Mouse (Mus musculus): ENCODE data around the gene Itprid2. TPM values are rescaled to one million over a fixed set of nuclear protein-coding genes. Genes with fewer than 3 reads are reported as not detected.
A peak's percentile ranks its signal among the peaks of the same experiment; 100 is the strongest.

The Itprid2 gene
- polyA plus RNA-seq, 1 experiment from 2014 or later, result 5.9 TPM

- no peaks in the 10 kb centered on the region for H3K9me3 ChIP-seq (replicated peaks)
- ATAC-seq (ENCODE audit: low FRiP score), result no peak
- H3K27ac ChIP-seq (replicated peaks), result no peak overlapping the region
- H3K4me2 ChIP-seq, result no peak overlapping the region
- H3K36me3 ChIP-seq, result no peaks in the 10 kb centered on the region
- no peak overlapping the region for H3K4me3 ChIP-seq (replicated peaks)
- H3K27me3 ChIP-seq (replicated peaks), result no peaks in the 10 kb centered on the region
- 91% methylated on average over 4 of the region's 4 CpGs for WGBS
- no peaks in the 10 kb centered on the region for H3K4me1 ChIP-seq
- H3K9ac ChIP-seq (replicated peaks), result no peak overlapping the region
These were observed 46.5 kb downstream of the Itprid2 start for GRCm38 (mm10) chr2:79681672-79682071.

DNA sequence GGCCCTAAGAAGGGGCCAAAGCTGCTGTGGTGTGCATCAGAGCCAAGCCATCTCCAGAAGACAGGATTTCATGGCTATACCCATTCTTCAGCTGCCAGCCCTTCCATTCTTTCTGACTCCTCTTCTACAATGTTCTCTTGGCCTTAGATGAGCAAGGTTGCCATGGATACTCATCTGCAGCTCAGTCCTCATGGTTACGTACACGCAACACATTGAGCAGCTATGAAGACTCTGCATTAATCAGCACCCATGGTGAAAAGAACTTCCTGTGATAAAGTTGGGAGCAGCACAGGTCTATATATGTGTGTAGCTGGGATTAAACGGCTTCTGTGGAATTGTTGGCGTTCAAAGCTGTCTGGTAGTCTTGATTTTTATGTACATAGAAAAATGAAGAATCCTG, 48.1 kb downstream of the Itprid2 start:
- no peak overlapping the region for H3K27ac ChIP-seq (replicated peaks)
- H3K9me3 ChIP-seq (replicated peaks), result no peaks in the 10 kb centered on the region
- H3K27me3 ChIP-seq (replicated peaks), result no peaks in the 10 kb centered on the region
- no peaks in the 10 kb centered on the region for H3K36me3 ChIP-seq
- no peak overlapping the region for H3K9ac ChIP-seq (replicated peaks)
- H3K4me3 ChIP-seq (replicated peaks), result no peak overlapping the region
- H3K4me1 ChIP-seq, result no peaks in the 10 kb centered on the region
- 81% methylated on average over 4 of the region's 4 CpGs for WGBS
- ATAC-seq (ENCODE audit: low FRiP score), result no peak; the same call in 1 of the 2 replicates
- H3K4me2 ChIP-seq, result no peak overlapping the region

DNA sequence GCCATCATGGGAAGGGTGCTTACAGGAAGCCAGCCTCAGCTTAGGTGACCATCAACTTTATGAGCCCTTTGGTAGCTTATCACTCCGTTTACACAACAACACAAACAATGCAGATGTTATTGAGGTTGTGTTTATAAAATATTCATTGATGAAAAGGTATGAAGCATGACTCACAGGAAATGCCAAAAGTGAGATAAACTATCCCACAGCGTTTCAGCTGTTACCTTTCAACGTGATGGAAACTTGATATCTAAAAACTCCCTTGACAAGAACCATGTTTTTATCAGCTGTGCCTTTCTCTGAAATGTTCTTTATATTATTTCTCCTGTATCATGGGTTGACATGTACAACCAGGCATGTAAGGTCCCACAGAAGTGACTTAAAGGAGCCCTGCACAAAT, 55.7 kb downstream of the Itprid2 start:
- no peak overlapping the region for H3K4me3 ChIP-seq (replicated peaks)
- H3K9ac ChIP-seq (replicated peaks), result no peak overlapping the region
- WGBS, result 81% methylated on average over 3 of the region's 3 CpGs
- no peak overlapping the region for H3K4me2 ChIP-seq
- H3K27me3 ChIP-seq (replicated peaks), result no peaks in the 10 kb centered on the region
- no peak overlapping the region for H3K27ac ChIP-seq (replicated peaks)
- no peaks in the 10 kb centered on the region for H3K4me1 ChIP-seq
- H3K9me3 ChIP-seq (replicated peaks), result no peaks in the 10 kb centered on the region
- H3K36me3 ChIP-seq, result no peaks in the 10 kb centered on the region
- no peak for ATAC-seq (ENCODE audit: low FRiP score)

GRCm38 (mm10) chr2:79695190-79695589, 60.0 kb downstream of the Itprid2 start:
- no peaks in the 10 kb centered on the region for H3K36me3 ChIP-seq
- H3K4me1 ChIP-seq, result no peaks in the 10 kb centered on the region
- H3K27ac ChIP-seq (replicated peaks), result no peak overlapping the region
- WGBS, result 75% methylated on average over 4 of the region's 4 CpGs
- no peaks in the 10 kb centered on the region for H3K9me3 ChIP-seq (replicated peaks)
- no peak overlapping the region for H3K9ac ChIP-seq (replicated peaks)
- H3K27me3 ChIP-seq (replicated peaks), result no peaks in the 10 kb centered on the region
- no peak for ATAC-seq (ENCODE audit: low FRiP score)
- no peak overlapping the region for H3K4me2 ChIP-seq
- H3K4me3 ChIP-seq (replicated peaks), result no peak overlapping the region

DNA sequence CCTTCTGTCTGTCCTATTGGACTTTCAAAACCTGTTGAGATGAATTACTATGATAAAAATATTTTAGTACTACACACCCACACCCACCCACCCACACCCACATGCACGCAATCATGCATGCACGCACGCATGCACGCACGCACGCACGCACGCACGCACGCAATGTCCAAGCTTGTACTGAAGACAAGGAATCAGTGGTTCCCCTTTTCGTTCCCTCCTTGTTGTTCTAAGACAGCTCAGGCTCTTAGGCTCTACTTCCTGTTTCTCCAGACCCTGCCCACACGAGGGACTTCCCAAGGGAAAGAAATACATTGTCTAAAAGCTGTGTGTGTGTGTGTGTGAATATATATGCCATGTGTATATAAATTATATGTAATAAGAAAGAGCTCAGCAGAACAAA, 60.8 kb downstream of the Itprid2 start:
- H3K4me1 ChIP-seq, result no peaks in the 10 kb centered on the region
- 94% methylated on average over 12 of the region's 12 CpGs for WGBS

DNA sequence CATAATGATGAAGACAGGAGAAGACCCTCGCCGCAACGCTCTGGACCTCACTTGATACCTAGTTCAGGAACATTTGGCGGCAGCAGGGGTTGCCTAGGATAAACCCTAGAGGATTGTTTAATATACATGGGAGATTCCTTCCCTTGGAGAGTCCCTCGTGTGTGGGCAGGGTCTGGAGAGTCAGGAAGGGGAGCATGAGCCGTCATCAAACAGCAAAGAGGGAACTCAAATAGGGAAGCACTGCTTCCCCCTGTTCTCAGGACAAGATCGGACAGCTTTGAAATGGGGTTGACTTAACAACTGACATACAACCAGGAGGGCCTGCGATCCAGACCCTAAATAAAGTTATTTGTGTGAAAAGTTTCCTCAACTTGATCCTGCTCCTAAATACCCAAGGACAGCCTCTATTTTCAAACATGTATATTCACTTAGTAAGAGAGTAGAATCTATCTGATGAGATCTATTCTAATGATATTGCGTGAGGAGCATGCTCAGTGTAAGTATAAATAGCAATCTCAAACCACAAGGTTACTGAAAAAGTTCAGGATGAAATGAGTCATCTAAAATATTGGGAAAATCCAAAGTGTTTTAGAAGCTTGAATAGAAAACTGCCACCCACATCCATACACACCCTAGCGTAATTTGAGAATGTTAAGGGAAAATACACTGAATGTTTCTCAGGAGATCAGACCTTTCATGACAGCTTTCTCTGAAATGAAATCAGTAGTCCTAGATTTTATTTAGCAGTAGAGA, 61.5 kb downstream of the Itprid2 start:
- H3K9ac ChIP-seq (replicated peaks), result no peak overlapping the region
- H3K4me1 ChIP-seq, result no peaks in the 10 kb centered on the region
- no peak overlapping the region for H3K4me3 ChIP-seq (replicated peaks)
- no peaks in the 10 kb centered on the region for H3K27me3 ChIP-seq (replicated peaks)
- ATAC-seq (ENCODE audit: low FRiP score), result no peak
- no peak overlapping the region for H3K27ac ChIP-seq (replicated peaks)
- H3K4me2 ChIP-seq, result no peak overlapping the region
- no peaks in the 10 kb centered on the region for H3K9me3 ChIP-seq (replicated peaks)
- H3K36me3 ChIP-seq, result no peaks in the 10 kb centered on the region
- 89% methylated on average over 10 of the region's 10 CpGs for WGBS

More for the DNA sequence above, 60.8 kb downstream of the Itprid2 start:
- H3K9ac ChIP-seq (replicated peaks), result no peak overlapping the region
- no peak overlapping the region for H3K27ac ChIP-seq (replicated peaks)
- H3K9me3 ChIP-seq (replicated peaks), result no peaks in the 10 kb centered on the region
- ATAC-seq (ENCODE audit: low FRiP score), result no peak
- H3K27me3 ChIP-seq (replicated peaks), result no peaks in the 10 kb centered on the region
- H3K4me3 ChIP-seq (replicated peaks), result no peak overlapping the region
- no peak overlapping the region for H3K4me2 ChIP-seq
- no peaks in the 10 kb centered on the region for H3K36me3 ChIP-seq

GRCm38 (mm10) chr2:79698166-79698565, 63.0 kb downstream of the Itprid2 start:
- WGBS, result 79% methylated on average over 2 of the region's 2 CpGs
- Histone ChIP-seq H3K9ac (replicated peaks) (no peak overlapping the region), H3K36me3 (no peaks in the 10 kb centered on the region), H3K27me3 (replicated peaks) (no peaks in the 10 kb centered on the region), H3K4me3 (replicated peaks) (no peak overlapping the region), H3K27ac (replicated peaks) (no peak overlapping the region), H3K4me1 (no peaks in the 10 kb centered on the region), H3K9me3 (replicated peaks) (no peaks in the 10 kb centered on the region), H3K4me2 (no peak overlapping the region)
- ATAC-seq (ENCODE audit: low FRiP score), result no peak

- no peak overlapping the region for H3K27ac ChIP-seq (replicated peaks)
- H3K27me3 ChIP-seq (replicated peaks), result no peaks in the 10 kb centered on the region
- H3K9me3 ChIP-seq (replicated peaks), result no peaks in the 10 kb centered on the region
- H3K4me1 ChIP-seq, result no peaks in the 10 kb centered on the region
- no peak overlapping the region for H3K9ac ChIP-seq (replicated peaks)
- no peak overlapping the region for H3K4me3 ChIP-seq (replicated peaks)
- no peak for ATAC-seq (ENCODE audit: low FRiP score)
- no peak overlapping the region for H3K4me2 ChIP-seq
- no peaks in the 10 kb centered on the region for H3K36me3 ChIP-seq
- WGBS, result 83% methylated on average over 2 of the region's 2 CpGs
These were observed 69.6 kb downstream of the Itprid2 start for GRCm38 (mm10) chr2:79704773-79705172.

GRCm38 (mm10) chr2:79707575-79707974, 72.4 kb downstream of the Itprid2 start, which contains the start of gene Ppp1r1c:
TSS of gene Ppp1r1c (plus strand) at chr2:79707780.
- ATAC-seq (ENCODE audit: low FRiP score), result peak; percentile 68; the same call in 1 of the 2 replicates
- no peaks in the 10 kb centered on the region for H3K27me3 ChIP-seq (replicated peaks)
- no peak within 1 kb of the TSS; the same call in 1 of the 2 replicates for H3K27ac ChIP-seq (replicated peaks)
- 76% methylated on average over 6 of the region's 6 CpGs for WGBS
- no peak within 1 kb of the TSS for H3K4me3 ChIP-seq (replicated peaks)
- H3K36me3 ChIP-seq, result no peaks in the 10 kb centered on the region
- H3K9ac ChIP-seq (replicated peaks), result no peak within 1 kb of the TSS
- H3K4me2 ChIP-seq, result peak within 1 kb of the TSS; percentile 20; the same call in 1 of the 2 replicates
- H3K4me1 ChIP-seq, result no peaks in the 10 kb centered on the region
- no peaks in the 10 kb centered on the region for H3K9me3 ChIP-seq (replicated peaks)

GRCm38 (mm10) chr2:79713662-79714091, 78.5 kb downstream of the Itprid2 start:
- no peak for ATAC-seq (ENCODE audit: low FRiP score)
- 83% methylated on average over 3 of the region's 3 CpGs for WGBS
- Histone ChIP-seq H3K4me1 (no peaks in the 10 kb centered on the region), H3K4me3 (replicated peaks) (no peak overlapping the region), H3K27ac (replicated peaks) (no peak overlapping the region), H3K4me2 (no peak overlapping the region), H3K36me3 (no peaks in the 10 kb centered on the region), H3K27me3 (replicated peaks) (no peaks in the 10 kb centered on the region), H3K9me3 (replicated peaks) (no peaks in the 10 kb centered on the region), H3K9ac (replicated peaks) (no peak overlapping the region)

GRCm38 (mm10) chr2:79714745-79715144, 79.6 kb downstream of the Itprid2 start:
- Histone ChIP-seq H3K27ac (replicated peaks) (no peak overlapping the region), H3K9ac (replicated peaks) (no peak overlapping the region), H3K4me2 (no peak overlapping the region), H3K27me3 (replicated peaks) (no peaks in the 10 kb centered on the region), H3K9me3 (replicated peaks) (no peaks in the 10 kb centered on the region), H3K36me3 (no peaks in the 10 kb centered on the region), H3K4me1 (no peaks in the 10 kb centered on the region), H3K4me3 (replicated peaks) (no peak overlapping the region)
- no peak for ATAC-seq (ENCODE audit: low FRiP score)
- 73% methylated on average over 6 of the region's 6 CpGs for WGBS

DNA sequence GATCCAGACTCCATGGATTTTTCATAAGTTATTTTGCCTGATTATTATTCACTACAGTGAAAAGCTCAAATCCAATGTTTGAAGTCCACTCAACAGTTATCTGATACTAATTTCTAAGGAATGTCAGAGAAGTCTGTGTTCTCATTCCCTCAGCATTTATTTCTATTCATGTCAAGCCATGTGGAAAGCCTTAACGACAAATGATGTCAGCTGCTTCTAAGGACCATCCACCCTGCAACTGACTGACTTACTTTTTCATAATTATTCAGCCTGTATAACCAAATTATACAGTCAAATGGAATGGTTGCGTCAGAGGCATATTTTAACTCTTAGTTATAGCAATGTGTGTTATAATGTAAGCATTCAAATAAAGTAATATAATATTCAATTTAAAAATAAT, 80.8 kb downstream of the Itprid2 start:
- no peak overlapping the region for H3K4me3 ChIP-seq (replicated peaks)
- no peak for ATAC-seq (ENCODE audit: low FRiP score)
- 53% methylated on average over 2 of the region's 2 CpGs for WGBS

More for the DNA sequence above, 80.8 kb downstream of the Itprid2 start:
- no peak overlapping the region for H3K27ac ChIP-seq (replicated peaks)
- no peaks in the 10 kb centered on the region for H3K4me1 ChIP-seq
- H3K9ac ChIP-seq (replicated peaks), result no peak overlapping the region
- H3K27me3 ChIP-seq (replicated peaks), result no peaks in the 10 kb centered on the region
- no peak overlapping the region for H3K4me2 ChIP-seq
- H3K36me3 ChIP-seq, result no peaks in the 10 kb centered on the region
- no peaks in the 10 kb centered on the region for H3K9me3 ChIP-seq (replicated peaks)

Measured in neural tube, embryonic 15.5 days (tissue).